Mouse (Mus musculus) hematopoietic stem cell, adult 5-6 weeks (primary cell): ENCODE data around the gene Chmp1a. TPM values are rescaled to one million over a fixed set of nuclear protein-coding genes. Genes with fewer than 3 reads are reported as not detected.
"Not testable (repeated sequence)": the region's sequence is repeated elsewhere in the genome, so short reads cannot be mapped to it uniquely, and the experiment has no call there.

Source experiments
- ATAC-seq, 2 experiments: fragments of 125-278 bp in 1 of 2; replicated peaks in 1 of 2; 2 replicates each; pipeline ENCODE4 v1.8.0; 2016 to 2017; ENCODE audit warnings: inconsistent platforms in 2 of 2, mild to moderate bottlenecking in 2 of 2, moderate number of reproducible peaks in 2 of 2, low read depth in 1 of 2, moderate TSS enrichment in 1 of 2; ENCODE audit not compliant: low FRiP score in 2 of 2, poor library complexity in 2 of 2, severe bottlenecking in 2 of 2, insufficient read depth in 1 of 2, low TSS enrichment in 1 of 2
- total RNA-seq: library from RNA; stranded (forward); fragments of 172-1452, 232-1000 nt; gene quantifications from 2 replicates; pipeline ENCODE4 v1.2.3, GENCODE M21; 2017

Chmp1a gene
- total RNA-seq, 1 experiment from 2014 or later = 18.1 TPM

DNA sequence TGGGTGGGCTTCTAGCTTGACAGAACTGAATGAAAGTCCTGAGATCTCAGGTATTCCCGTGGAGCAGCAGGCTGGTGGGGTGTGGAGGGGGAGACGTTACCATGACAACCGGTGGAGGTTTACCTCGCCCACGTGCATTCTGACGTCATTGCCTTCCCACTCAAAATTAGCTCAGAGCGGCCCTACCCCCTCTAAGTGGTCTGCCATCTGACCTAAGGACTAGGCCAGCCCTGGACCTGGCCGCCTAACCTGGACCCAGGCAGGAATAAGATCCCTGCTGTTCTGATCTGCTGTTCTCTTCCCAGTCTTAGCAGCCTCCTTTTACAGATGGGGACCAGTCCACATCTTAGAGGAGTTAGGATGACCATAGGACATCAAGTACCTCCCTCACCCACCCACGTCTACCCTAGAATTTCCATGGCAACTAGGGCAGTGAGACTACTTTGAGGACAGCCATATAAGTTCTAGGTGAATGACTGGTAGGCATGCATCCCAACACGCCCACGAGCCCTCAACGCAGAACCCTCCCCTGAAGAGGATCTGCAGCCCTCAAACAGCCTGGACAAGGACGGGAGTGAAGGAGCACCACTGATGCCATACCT is 22.5 kb upstream of the Chmp1a start:
- no peak for ATAC-seq

DNA sequence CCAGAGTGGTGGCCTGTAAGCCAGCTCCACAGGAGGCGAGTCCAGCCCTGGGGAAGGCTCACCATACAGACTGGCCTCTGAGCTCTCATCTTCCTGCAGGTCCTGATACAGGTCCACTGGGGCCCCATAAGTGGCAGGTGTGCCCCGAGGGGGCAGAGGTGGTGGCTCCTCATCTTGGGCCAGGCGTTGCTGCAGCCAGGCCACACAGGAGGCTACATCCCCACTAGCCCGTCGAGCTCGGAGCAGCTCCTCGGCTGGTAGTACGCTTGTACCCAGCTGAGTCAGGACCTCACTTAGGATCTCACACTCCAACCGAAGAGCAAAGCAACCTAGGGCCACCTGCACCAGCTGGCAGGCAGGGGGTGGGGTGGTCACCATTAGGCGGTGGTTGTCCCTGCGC is 21.2 kb upstream of the Chmp1a start:
- ATAC-seq = no peak

- ATAC-seq = no peak
Measured at GRCm38 (mm10) chr8:123233300-123233699, 20.7 kb upstream of the Chmp1a start.

GRCm38 (mm10) chr8:123232553-123232952 is 20.0 kb upstream of the Chmp1a start:
- ATAC-seq = no peak

GRCm38 (mm10) chr8:123231742-123232141 is 19.2 kb upstream of the Chmp1a start:
- no peak for ATAC-seq

- not testable (repeated sequence) for ATAC-seq
Measured at GRCm38 (mm10) chr8:123230326-123230725, 17.8 kb upstream of the Chmp1a start.

DNA sequence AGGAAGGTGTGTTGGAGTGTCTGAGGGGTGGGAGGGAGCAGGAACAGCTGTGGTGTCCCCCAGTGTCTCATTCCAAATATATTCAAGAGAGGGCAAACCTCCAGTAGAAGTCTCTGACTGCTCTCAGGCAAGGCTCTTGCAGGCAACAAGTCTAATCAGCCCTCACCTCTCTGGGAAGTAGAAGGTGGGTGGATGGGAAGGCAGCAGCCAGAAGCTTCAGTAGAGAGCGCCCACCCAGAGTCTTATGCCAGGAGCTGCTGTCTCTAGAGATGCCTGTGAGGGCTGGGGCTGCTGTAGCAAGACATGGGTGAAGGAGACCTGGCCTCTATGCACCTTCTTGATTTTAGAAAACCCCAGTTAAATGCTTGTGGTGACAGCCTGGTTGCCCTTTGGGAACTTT is 15.9 kb upstream of the Chmp1a start:
- ATAC-seq = no peak

DNA sequence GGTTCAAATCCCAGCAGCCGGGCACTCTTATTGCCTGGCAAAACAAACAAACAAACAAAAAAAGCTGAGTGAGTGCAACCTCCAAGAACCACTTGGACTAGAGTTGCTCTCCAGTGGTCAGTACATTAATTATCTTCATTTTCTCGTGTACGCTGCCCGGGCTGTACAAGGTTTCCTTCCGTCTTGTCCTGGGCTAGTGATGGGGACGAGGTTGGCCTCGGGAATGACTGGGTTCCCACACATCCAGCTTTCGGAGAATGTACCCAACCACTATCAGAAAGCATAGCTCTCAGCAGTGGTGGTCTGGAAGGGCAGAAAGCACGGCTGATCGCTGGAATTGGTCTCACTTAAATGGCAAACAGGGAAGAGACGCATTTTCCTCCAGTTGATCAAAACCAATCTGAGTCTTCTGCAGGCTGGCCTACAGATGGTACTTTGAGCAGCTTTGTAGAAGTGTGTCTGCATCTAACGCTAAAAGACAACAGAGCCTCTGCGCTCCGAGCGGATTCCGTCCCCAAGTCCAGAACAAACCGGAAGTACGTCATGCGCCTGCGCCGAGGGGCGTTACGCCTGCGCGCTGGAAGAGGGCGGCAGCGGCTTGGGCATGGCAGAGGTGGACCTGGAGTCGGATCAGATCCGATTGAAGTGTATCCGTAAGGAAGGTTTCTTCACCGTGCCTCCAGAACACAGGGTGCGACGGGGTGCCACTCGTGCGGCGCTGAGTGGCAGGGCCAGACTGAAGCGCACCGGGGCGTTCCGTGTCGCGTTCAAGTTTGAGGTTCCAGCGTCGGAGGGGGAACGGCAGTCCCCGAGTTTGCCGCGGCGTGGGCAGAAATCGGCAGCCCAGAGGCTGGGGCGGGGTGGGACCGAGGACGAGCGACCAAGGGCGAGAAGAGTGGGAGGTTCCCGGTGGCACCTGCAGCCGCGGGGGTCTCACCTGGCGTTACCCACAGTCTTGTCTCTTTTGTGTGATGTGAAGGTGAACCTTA is 12.0 kb upstream of the Chmp1a start, which contains the start of gene Cdk10:
Gene Cdk10, plus strand, starts transcription at position 565 of the 989 bp plus-strand sequence.
- peak; percentile 82 to 94 for ATAC-seq

- ATAC-seq = no peak
Measured at GRCm38 (mm10) chr8:123220917-123221316, 8.4 kb upstream of the Chmp1a start.

GRCm38 (mm10) chr8:123215430-123215829 is 2.9 kb upstream of the Chmp1a start:
- ATAC-seq = no peak

DNA sequence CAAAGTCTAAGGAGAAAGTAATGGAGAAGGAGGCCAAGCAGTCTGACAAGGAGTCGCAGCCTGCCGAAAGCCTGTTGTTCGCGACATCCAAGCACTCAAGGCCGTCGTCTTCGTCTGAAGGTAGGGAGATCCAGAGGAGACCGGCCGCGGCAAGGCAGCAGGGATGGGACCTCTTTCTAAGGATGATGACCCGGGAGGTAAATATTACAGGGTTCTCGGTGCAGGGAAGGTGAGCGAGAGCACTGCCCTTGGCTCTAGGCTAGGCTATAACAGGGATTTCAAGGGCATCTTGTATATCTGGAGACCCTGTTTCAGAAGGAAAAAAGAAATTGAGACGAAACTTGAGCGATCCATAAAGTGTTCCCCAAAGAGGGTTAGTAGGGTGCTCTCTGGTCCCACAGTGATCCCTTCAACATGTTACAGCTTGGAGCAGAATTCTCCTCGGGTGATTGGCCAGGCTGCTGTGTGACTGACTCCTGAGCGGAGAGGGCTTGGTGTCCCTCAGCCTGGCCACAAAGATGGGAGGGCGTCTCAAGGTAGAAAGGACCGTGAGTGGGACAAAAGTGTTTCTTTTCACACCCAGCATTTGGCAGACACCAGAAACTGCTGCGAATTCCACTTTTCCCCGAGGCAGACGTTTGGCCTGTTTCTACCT is 682 bp upstream of the Chmp1a start:
- 0 out of 4 replicates have a peak, but pooled peaks of 1 of the 2 experiments have one; percentile 6 for ATAC-seq

- ATAC-seq = no peak
Measured at GRCm38 (mm10) chr8:123211876-123212275, 687 bp downstream of the Chmp1a start.

GRCm38 (mm10) chr8:123203571-123203970 is 9.0 kb downstream of the Chmp1a start:
- ATAC-seq = no peak

- ATAC-seq = peak; percentile 46 to 61; a peak in 1 of 4 replicates
Measured at GRCm38 (mm10) chr8:123202288-123202687, 10.3 kb downstream of the Chmp1a start.

DNA sequence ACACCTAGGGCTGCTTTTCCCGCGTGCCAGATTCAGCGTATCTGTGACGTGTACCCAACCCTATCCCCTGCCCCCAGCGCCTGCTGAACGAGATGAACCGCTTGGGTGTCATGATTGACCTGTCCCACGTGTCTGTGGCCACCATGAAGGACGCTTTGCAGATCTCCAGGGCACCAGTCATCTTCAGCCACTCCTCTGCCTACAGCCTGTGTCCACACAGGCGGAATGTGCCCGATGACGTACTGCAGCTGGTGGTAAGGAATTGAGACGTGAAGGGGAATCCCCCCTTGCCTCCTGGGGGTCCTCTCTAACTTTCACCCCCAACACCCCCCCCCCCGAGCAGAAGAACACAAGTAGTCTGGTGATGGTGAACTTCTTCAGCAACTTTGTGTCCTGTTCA is 12.7 kb downstream of the Chmp1a start:
- no peak for ATAC-seq

DNA sequence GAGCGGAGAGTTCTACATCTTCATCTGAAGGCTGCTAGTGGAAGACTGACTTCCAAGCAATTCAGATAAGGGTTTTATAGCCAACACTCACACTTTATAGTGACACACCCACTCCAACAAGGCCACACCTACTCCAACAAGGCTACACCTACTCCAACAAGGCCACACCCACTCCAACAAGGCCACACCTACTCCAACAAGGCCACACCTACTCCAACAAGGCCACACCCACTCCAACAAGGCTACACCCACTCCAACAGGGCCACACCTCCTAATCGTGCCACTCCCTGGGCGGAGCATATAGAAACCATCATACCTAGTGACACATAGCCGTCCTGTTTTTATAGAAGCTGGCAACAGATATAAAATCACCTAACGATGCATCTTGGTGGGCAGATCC is 15.5 kb downstream of the Chmp1a start:
- ATAC-seq = not testable (repeated sequence)

DNA sequence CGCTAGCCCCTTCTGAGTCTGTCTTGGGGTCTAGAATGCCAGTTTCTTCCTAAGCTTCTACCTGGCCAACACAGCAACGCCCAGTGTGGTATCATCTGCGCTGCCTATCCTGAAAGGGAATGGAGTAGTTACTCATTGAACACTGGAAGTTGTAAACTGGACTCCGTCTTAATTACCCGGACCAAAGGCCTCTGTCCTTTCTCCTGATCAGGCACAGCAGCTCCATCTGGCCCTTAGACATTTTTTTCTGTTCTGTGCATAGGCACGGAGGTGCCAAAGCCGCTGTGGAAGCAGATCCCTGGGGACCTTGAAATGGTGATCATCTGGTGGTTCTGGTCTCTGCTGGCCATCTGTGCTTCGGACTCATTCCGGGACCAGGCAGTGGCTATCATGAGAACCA is 18.8 kb downstream of the Chmp1a start:
- ATAC-seq = no peak

- 0 out of 4 replicates have a peak, but pooled peaks of 1 of the 2 experiments have one; percentile 12 for ATAC-seq
Measured at GRCm38 (mm10) chr8:123191908-123192307, 20.7 kb downstream of the Chmp1a start.
